Mouse (Mus musculus) heart, postnatal 10 days (tissue): ENCODE data around the gene Elp4. TPM values are rescaled to one million over a fixed set of nuclear protein-coding genes. Genes with fewer than 3 reads are reported as not detected.

ENCODE experiments used
- DNase-seq, 2 experiments: peaks; one replicate each; pipeline ENCODE4 v3.0.0; 2021
- intact Hi-C: fragments of 180-260 bp; cut with DNase I; formaldehyde crosslinking; loops from one replicate; pipeline ENCODE4 v1.15.1; 2025
- total RNA-seq, 2 experiments: library from RNA; stranded (reverse); gene quantifications; 2 replicates each; pipeline ENCODE4 v1.2.3; 2021

Elp4 gene
- total RNA-seq, 2 experiments from 2014 or later: 16.6 to 17.3 TPM

- no peak for DNase-seq
- intact Hi-C loops: no loop called here
Observed at GRCm38 (mm10) chr2:105663101-105663511, 241.3 kb downstream of the Elp4 start.

- no peak for DNase-seq
- intact Hi-C loops: no loop called here
Observed at GRCm38 (mm10) chr2:105662606-105663005, 241.8 kb downstream of the Elp4 start.

GRCm38 (mm10) chr2:105662121-105662520 is 242.2 kb downstream of the Elp4 start:
- intact Hi-C loops: no loop called here
- DNase-seq: no peak

- intact Hi-C loops: no loop called here
- DNase-seq: no peak
Observed at GRCm38 (mm10) chr2:105661623-105662066, 242.7 kb downstream of the Elp4 start.

- DNase-seq: no peak
- intact Hi-C loops: no loop called here
Observed at GRCm38 (mm10) chr2:105660874-105661622, 243.3 kb downstream of the Elp4 start.

- intact Hi-C loops: no loop called here
- DNase-seq: no peak
Observed at GRCm38 (mm10) chr2:105659926-105660873, 244.2 kb downstream of the Elp4 start.

GRCm38 (mm10) chr2:105659350-105659749 is 245.0 kb downstream of the Elp4 start:
- intact Hi-C loops: no loop called here
- no peak for DNase-seq

- no peak for DNase-seq
- intact Hi-C loops: no loop called here
Observed at GRCm38 (mm10) chr2:105656456-105656855, 247.9 kb downstream of the Elp4 start.

Other genes starting within 250 kb of the Elp4 start
- not detected for gene Pax6, start 235.7 kb downstream of the Elp4 start, total RNA-seq
- 10 to 100 TPM; 66.6 to 69.5 TPM for gene Immp1l, start 74 bp upstream of the Elp4 start, total RNA-seq
- gene Dnajc24, start 99.0 kb upstream of the Elp4 start, total RNA-seq: 10 to 100 TPM; 12.7 to 15.1 TPM